Mouse (Mus musculus): Measurements from ENCODE around the gene Fxyd7. TPM values are rescaled to one million over a fixed set of nuclear protein-coding genes. Genes with fewer than 3 reads are reported as not detected.
A peak's percentile ranks its signal among the peaks of the same experiment; 100 is the strongest.

The Fxyd7 gene
- polyA plus RNA-seq, 1 experiment from 2014 or later: 23.1 TPM

GRCm38 (mm10) chr7:31074713-31075069, 23.4 kb upstream of the Fxyd7 start:
- ATAC-seq (ENCODE audit: insufficient number of reproducible peaks, insufficient read depth, low FRiP score, low TSS enrichment, low read depth): no peak
- no peaks in the 10 kb centered on the region for H3K9me3 ChIP-seq
- no peaks in the 10 kb centered on the region for H3K27me3 ChIP-seq
- no peak overlapping the region for H3K27ac ChIP-seq
- no peak overlapping the region for H3K4me3 ChIP-seq
- WGBS: 79% methylated on average over 5 of the region's 5 CpGs
- H3K36me3 ChIP-seq: no peaks in the 10 kb centered on the region
- H3K9ac ChIP-seq: no peak overlapping the region
- peaks cover 31% of the 10 kb centered on the region for H3K4me1 ChIP-seq
- no peak overlapping the region for H3K4me2 ChIP-seq

DNA sequence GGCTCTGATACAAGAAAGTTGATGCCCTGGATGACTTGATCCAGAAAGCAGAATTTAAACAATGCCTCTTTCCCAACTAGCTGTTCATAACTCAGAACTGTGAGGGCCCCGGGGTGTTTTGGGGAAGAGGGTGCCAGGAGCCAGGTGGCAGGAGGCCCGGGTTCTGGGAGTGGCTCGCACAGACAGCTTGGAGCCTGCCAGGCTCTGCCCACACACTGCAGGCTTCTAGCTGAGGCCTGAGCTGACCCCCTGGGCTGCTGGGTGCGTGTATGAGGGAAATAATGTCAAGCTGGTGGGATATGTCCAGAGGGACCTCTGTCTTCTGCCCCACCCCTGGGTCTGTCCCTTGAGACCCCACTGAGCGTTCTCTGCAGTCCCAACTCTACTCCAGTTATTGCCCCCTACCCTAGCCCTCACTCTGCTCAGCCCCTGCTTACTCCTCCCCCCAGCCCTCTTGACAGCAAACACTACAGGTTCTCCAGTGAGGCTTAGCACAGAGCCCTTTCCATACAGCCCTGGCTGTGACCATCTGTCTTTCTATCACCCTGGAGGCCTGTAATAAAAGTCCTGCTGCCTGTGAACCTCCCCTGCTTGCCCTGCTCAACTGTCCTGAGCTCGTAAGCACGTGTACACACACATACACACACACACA, 22.9 kb upstream of the Fxyd7 start:
- Histone ChIP-seq H3K4me1 (peaks cover 31% of the 10 kb centered on the region), H3K27me3 (no peaks in the 10 kb centered on the region), H3K4me2 (no peak overlapping the region), H3K36me3 (no peaks in the 10 kb centered on the region), H3K27ac (no peak overlapping the region), H3K4me3 (no peak overlapping the region), H3K9ac (no peak overlapping the region), H3K9me3 (no peaks in the 10 kb centered on the region)
- 70% methylated on average over 7 of the region's 7 CpGs for WGBS
- no peak for ATAC-seq (ENCODE audit: insufficient number of reproducible peaks, insufficient read depth, low FRiP score, low TSS enrichment, low read depth)

DNA sequence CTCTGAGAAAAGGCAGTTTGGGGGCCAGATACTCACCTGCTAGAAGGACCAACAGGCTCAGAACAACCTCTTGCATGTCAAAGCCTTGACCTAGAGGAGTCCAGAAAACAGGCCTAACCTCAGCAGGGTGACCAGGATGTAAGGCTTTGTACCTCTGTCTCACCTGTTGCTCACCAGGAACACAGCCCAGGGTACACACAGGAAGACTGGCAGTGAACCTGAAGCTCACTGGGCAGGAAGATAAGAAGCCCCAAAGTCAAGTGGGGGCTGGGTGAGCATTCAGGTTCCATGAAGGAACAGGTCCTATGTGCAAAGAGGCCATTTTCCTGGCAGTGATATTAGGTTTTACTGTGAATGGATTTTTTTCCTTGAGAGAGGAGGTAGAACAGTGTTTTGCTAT, 22.3 kb upstream of the Fxyd7 start:
- Histone ChIP-seq H3K27ac (no peak overlapping the region), H3K4me1 (peaks cover 31% of the 10 kb centered on the region), H3K4me3 (no peak overlapping the region), H3K9me3 (no peaks in the 10 kb centered on the region), H3K4me2 (no peak overlapping the region), H3K27me3 (no peaks in the 10 kb centered on the region), H3K36me3 (no peaks in the 10 kb centered on the region), H3K9ac (no peak overlapping the region)
- ATAC-seq (ENCODE audit: insufficient number of reproducible peaks, insufficient read depth, low FRiP score, low TSS enrichment, low read depth): no peak

DNA sequence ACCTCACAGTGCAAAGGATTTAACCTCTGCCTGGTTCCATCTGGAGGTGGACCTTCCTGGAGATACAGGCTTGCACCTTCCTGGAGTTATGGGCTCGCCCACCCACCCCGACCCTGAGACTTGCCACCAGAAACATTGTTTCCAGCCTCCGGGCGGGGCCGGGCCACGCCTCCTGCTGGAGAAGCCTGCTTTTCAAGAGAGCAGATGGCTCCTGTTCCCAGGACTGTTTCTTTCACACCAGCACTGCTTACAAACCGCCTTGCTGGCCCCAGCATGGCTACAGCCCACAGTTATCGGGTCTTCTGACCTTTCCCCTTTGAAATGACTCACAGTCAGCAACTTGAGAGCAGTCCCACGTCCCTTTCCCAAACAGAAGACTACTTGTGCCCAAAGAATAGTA, 21.1 kb upstream of the Fxyd7 start:
- Histone ChIP-seq H3K4me3 (no peak overlapping the region), H3K9me3 (no peaks in the 10 kb centered on the region), H3K4me2 (no peak overlapping the region), H3K27me3 (no peaks in the 10 kb centered on the region), H3K27ac (no peak overlapping the region), H3K9ac (no peak overlapping the region), H3K4me1 (peaks cover 35% of the 10 kb centered on the region), H3K36me3 (no peaks in the 10 kb centered on the region)
- no peak for ATAC-seq (ENCODE audit: insufficient number of reproducible peaks, insufficient read depth, low FRiP score, low TSS enrichment, low read depth)
- 54% methylated on average over 9 of the region's 9 CpGs for WGBS

- ATAC-seq (ENCODE audit: insufficient number of reproducible peaks, insufficient read depth, low FRiP score, low TSS enrichment, low read depth): no peak
- no peak overlapping the region for H3K27ac ChIP-seq
- H3K4me2 ChIP-seq: no peak overlapping the region
- H3K9me3 ChIP-seq: no peaks in the 10 kb centered on the region
- H3K4me1 ChIP-seq: peaks cover 24% of the 10 kb centered on the region
- H3K36me3 ChIP-seq: no peaks in the 10 kb centered on the region
- no peaks in the 10 kb centered on the region for H3K27me3 ChIP-seq
- no peak overlapping the region for H3K9ac ChIP-seq
- H3K4me3 ChIP-seq: no peak overlapping the region
- 76% methylated on average over 6 of the region's 6 CpGs for WGBS
Observed at GRCm38 (mm10) chr7:31070324-31070723, 19.1 kb upstream of the Fxyd7 start.

- H3K36me3 ChIP-seq: no peaks in the 10 kb centered on the region
- no peak overlapping the region for H3K27ac ChIP-seq
- peaks cover 24% of the 10 kb centered on the region for H3K4me1 ChIP-seq
- no peaks in the 10 kb centered on the region for H3K9me3 ChIP-seq
- H3K4me3 ChIP-seq: no peak overlapping the region
- no peak for ATAC-seq (ENCODE audit: insufficient number of reproducible peaks, insufficient read depth, low FRiP score, low TSS enrichment, low read depth)
- H3K27me3 ChIP-seq: no peaks in the 10 kb centered on the region
- H3K4me2 ChIP-seq: no peak overlapping the region
- 85% methylated on average over 14 of the region's 14 CpGs for WGBS
- H3K9ac ChIP-seq: no peak overlapping the region
Observed at GRCm38 (mm10) chr7:31069491-31069890, 18.2 kb upstream of the Fxyd7 start.

GRCm38 (mm10) chr7:31067836-31068235, 16.6 kb upstream of the Fxyd7 start:
- Histone ChIP-seq H3K27ac (0 out of 2 replicates have a peak overlapping the region, but pooled peaks have one; percentile 44), H3K36me3 (no peaks in the 10 kb centered on the region), H3K9ac (no peak overlapping the region), H3K27me3 (no peaks in the 10 kb centered on the region), H3K9me3 (no peaks in the 10 kb centered on the region), H3K4me2 (no peak overlapping the region), H3K4me1 (peaks cover 24% of the 10 kb centered on the region), H3K4me3 (no peak overlapping the region)
- ATAC-seq (ENCODE audit: insufficient number of reproducible peaks, insufficient read depth, low FRiP score, low TSS enrichment, low read depth): peak; percentile 33; the same call in 1 of the 2 replicates
- WGBS: 29% methylated on average over 5 of the region's 5 CpGs

DNA sequence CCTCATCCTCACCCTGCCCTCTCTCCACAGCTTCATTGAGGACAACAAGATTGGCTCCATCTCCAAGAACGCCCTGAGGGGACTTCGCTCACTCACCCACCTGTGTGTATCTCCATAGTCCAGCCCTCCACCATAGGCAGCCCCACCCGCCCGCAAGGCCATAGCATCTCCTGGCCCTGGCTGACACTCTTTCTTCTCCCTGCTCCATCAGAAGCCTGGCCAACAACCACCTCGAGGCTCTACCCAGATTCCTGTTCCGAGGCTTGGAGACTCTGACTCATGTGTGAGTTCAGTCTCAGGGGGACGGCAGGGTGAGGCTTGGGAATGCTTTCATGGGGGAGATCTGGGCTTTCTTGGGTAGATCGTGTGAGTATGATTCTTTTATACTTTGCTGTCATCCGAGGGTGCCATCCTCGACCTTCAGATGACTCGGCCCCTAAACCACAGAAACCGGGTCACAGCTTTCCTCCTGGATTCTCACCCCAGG, 11.8 kb upstream of the Fxyd7 start:
- Histone ChIP-seq H3K4me1 (peaks cover 9% of the 10 kb centered on the region), H3K4me2 (no peak overlapping the region), H3K36me3 (no peaks in the 10 kb centered on the region), H3K4me3 (no peak overlapping the region), H3K9me3 (no peaks in the 10 kb centered on the region), H3K27me3 (no peaks in the 10 kb centered on the region), H3K9ac (no peak overlapping the region), H3K27ac (no peak overlapping the region)
- 86% methylated on average over 12 of the region's 12 CpGs for WGBS
- ATAC-seq (ENCODE audit: insufficient number of reproducible peaks, insufficient read depth, low FRiP score, low TSS enrichment, low read depth): no peak

DNA sequence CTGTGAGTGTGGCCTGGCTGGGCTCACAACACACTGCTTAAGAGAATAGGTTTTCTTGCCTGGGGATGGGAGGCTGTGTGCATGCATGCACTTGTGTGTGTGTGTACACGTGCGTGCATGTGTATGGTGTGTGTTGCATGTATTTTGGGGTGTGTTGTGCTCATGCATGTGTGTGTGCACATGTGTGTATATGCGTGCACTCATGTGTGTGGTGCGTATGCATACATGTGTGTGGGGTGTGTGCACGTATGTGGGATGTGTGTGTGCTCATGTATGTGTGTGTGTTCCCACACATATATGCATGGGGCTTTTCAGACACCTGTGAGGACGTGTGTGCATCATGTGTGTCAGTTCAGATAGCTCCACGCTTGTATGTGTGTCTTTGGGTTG, 9.3 kb upstream of the Fxyd7 start:
- H3K4me1 ChIP-seq: peaks cover 7% of the 10 kb centered on the region; the same call in 1 of the 2 replicates
- no peak overlapping the region for H3K4me2 ChIP-seq
- H3K36me3 ChIP-seq: no peaks in the 10 kb centered on the region
- H3K27ac ChIP-seq: no peak overlapping the region
- no peak overlapping the region for H3K4me3 ChIP-seq
- WGBS: 86% methylated on average over 7 of the region's 7 CpGs
- H3K9me3 ChIP-seq: no peaks in the 10 kb centered on the region
- ATAC-seq (ENCODE audit: insufficient number of reproducible peaks, insufficient read depth, low FRiP score, low TSS enrichment, low read depth): no peak
- no peaks in the 10 kb centered on the region for H3K27me3 ChIP-seq
- H3K9ac ChIP-seq: no peak overlapping the region

- Histone ChIP-seq H3K27me3 (no peaks in the 10 kb centered on the region), H3K36me3 (no peaks in the 10 kb centered on the region), H3K4me3 (no peak overlapping the region), H3K4me2 (no peak overlapping the region), H3K9ac (0 out of 2 replicates have a peak overlapping the region, but pooled peaks have one; percentile 16), H3K9me3 (no peaks in the 10 kb centered on the region), H3K4me1 (peaks cover 11% of the 10 kb centered on the region), H3K27ac (no peak overlapping the region)
- 60% methylated on average over 11 of the region's 11 CpGs for WGBS
- ATAC-seq (ENCODE audit: insufficient number of reproducible peaks, insufficient read depth, low FRiP score, low TSS enrichment, low read depth): no peak
Observed at GRCm38 (mm10) chr7:31059919-31060620, 8.8 kb upstream of the Fxyd7 start.

DNA sequence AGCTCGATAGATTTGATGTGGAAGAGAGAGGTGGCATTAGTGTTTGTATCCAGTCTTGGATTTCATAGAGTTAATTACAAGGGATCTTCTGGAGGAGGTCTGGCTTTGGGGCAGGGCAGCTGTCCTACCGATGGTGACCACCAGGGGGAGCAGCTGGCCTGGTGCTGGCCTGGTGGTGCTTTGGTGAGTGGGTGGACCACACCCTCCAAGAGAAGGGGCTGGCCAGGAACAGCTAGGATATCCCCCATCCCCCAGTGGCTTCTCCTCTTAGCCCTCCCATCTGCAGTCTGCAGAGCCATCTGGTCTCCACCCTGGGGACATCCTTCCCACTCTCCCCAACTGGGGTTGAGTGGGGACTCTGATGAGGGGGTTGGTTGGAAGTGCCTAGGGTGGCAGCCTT, 7.8 kb upstream of the Fxyd7 start, which contains the start of gene Lgi4:
TSS of gene Lgi4 (plus strand) at position 235 of the 400 bp plus-strand sequence.
- peaks cover 21% of the 10 kb centered on the region for H3K4me1 ChIP-seq
- 0 out of 2 replicates have a peak within 1 kb of the TSS, but pooled peaks have one; percentile 16 for H3K9ac ChIP-seq
- peaks cover 4% of the 10 kb centered on the region for H3K27me3 ChIP-seq
- no peaks in the 10 kb centered on the region for H3K36me3 ChIP-seq
- whole genome bisulfite sequencing: 1% methylated on average over 2 of the region's 2 CpGs
- ATAC-seq (ENCODE audit: insufficient number of reproducible peaks, insufficient read depth, low FRiP score, low TSS enrichment, low read depth): no peak
- H3K4me3 ChIP-seq: no peak within 1 kb of the TSS
- no peaks in the 10 kb centered on the region for H3K9me3 ChIP-seq
- no peak within 1 kb of the TSS for H3K4me2 ChIP-seq
- no peak within 1 kb of the TSS for H3K27ac ChIP-seq

GRCm38 (mm10) chr7:31058211-31058610, 6.9 kb upstream of the Fxyd7 start:
- WGBS: 81% methylated on average over 6 of the region's 6 CpGs
- no peak for ATAC-seq (ENCODE audit: insufficient number of reproducible peaks, insufficient read depth, low FRiP score, low TSS enrichment, low read depth)
- Histone ChIP-seq H3K4me1 (peaks cover 30% of the 10 kb centered on the region), H3K4me2 (no peak overlapping the region), H3K27me3 (peaks cover 13% of the 10 kb centered on the region), H3K36me3 (no peaks in the 10 kb centered on the region), H3K9me3 (no peaks in the 10 kb centered on the region), H3K27ac (no peak overlapping the region), H3K9ac (no peak overlapping the region), H3K4me3 (no peak overlapping the region)

All from embryonic facial prominence, embryonic 13.5 days (tissue).